Mouse (Mus musculus) thymus, adult 2 months (tissue): ENCODE results near the gene Stbd1.

Source experiments
- CTCF ChIP-seq: fragments of 200-500 bp; IDR thresholded peaks from 2 replicates; pipeline ENCODE4 v1.5.1; 2012; ENCODE audit warnings: mild to moderate bottlenecking, control low read depth, low read length, moderate library complexity, borderline replicate concordance; ENCODE audit not compliant: control insufficient read depth, poor library complexity, insufficient read depth; ENCODE audit errors: extremely low read depth
- POLR2A ChIP-seq: fragments of 200-500 bp; IDR thresholded peaks from 2 replicates; pipeline ENCODE4 v1.6.1; 2012; ENCODE audit warnings: mild to moderate bottlenecking, low read length, control low read depth, moderate library complexity; ENCODE audit not compliant: control insufficient read depth, poor library complexity, insufficient read depth; ENCODE audit errors: extremely low read depth

DNA sequence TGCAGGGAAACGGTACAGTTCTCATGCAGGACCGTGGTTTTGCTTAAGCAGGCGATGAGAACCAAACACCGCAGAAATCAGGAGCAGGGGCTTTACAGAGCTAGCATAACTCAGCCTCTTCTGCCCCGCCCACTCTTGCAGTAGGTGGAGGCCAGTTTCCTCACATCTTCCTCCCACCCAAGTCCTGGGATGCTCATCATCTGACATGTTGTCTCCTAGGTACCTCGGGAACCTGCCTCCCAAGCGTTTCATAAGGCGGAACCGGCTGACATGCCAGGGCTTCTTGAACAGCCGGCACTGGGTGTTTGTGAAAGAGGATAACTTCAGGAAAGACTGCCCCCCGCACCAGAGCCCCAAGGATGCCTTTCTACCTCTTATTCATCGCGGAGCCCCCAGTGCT is 40.8 kb upstream of the Stbd1 start:
- TF ChIP-seq CTCF (no peak), POLR2A (no peak)
